Mouse (Mus musculus) heart, embryonic 13.5 days (tissue): Measurements from ENCODE around the gene Cdon. TPM values are rescaled to one million over a fixed set of nuclear protein-coding genes. Genes with fewer than 3 reads are reported as not detected.

Source experiments
- ATAC-seq: fragments of 200-750 bp; cut with Nextera tagmentation; 2 replicates; pipeline ENCODE4 v1.8.0; 2017; ENCODE audit warnings: moderate TSS enrichment; ENCODE audit not compliant: insufficient number of reproducible peaks, low FRiP score, low TSS enrichment; ENCODE audit errors: extremely low read depth
- H3K27ac ChIP-seq: fragments of 300-500 bp; sonication (generic); replicated peaks from 2 replicates; pipeline ENCODE4 v1.5.1; 2015; ENCODE audit warnings: moderate library complexity, mild to moderate bottlenecking, inconsistent platforms
- H3K27me3 ChIP-seq: fragments of 300-500 bp; sonication (generic); replicated peaks from 2 replicates; pipeline ENCODE4 v1.6.1; 2015; ENCODE audit warnings: mild to moderate bottlenecking, inconsistent platforms
- H3K36me3 ChIP-seq: fragments of 300-500 bp; sonication (generic); 2 replicates; pipeline ENCODE4 v1.6.1; 2015; ENCODE audit warnings: mild to moderate bottlenecking, inconsistent platforms
- H3K4me1 ChIP-seq: fragments of 300-500 bp; sonication (generic); 2 replicates; pipeline ENCODE4 v1.6.1; 2015; ENCODE audit warnings: inconsistent platforms
- H3K4me2 ChIP-seq: fragments of 300-500 bp; sonication (generic); 2 replicates; pipeline ENCODE4 v1.6.1; 2015; ENCODE audit warnings: inconsistent platforms, mild to moderate bottlenecking, moderate library complexity
- H3K4me3 ChIP-seq: fragments of 300-500 bp; sonication (generic); 2 replicates; pipeline ENCODE4 v1.5.1; 2015; ENCODE audit warnings: moderate library complexity, mild to moderate bottlenecking, inconsistent platforms
- H3K9ac ChIP-seq: fragments of 300-500 bp; sonication (generic); 2 replicates; pipeline ENCODE4 v1.6.1; 2015; ENCODE audit warnings: inconsistent platforms, mild to moderate bottlenecking, moderate library complexity
- H3K9me3 ChIP-seq: fragments of 300-500 bp; sonication (generic); 2 replicates; pipeline ENCODE4 v1.6.1; 2016; ENCODE audit warnings: inconsistent platforms
- WGBS: fragments of 180-500 bp; shearing (Covaris S2); methylation state at CpG from one replicate; pipeline ENCODE4 v1.1.7; 2015; ENCODE audit warnings: mixed read lengths; 5-methylcytosine and 5-hydroxymethylcytosine counted together
- polyA plus RNA-seq: library from polyadenylated mRNA; unstranded; fragments of >200 nt; fragmentation: Nextera tagmentation; extraction: Ambion mirVana; gene quantifications from 2 replicates; pipeline ENCODE4 v1.2.1, GENCODE M21; 2015

Cdon gene
- polyA plus RNA-seq, 1 experiment from 2014 or later: 5.0 TPM

- H3K9ac ChIP-seq: no peak overlapping the region
- H3K4me3 ChIP-seq: no peak overlapping the region
- peaks cover 51% of the 10 kb centered on the region for H3K36me3 ChIP-seq
- H3K4me1 ChIP-seq: no peaks in the 10 kb centered on the region
- H3K27me3 ChIP-seq: no peaks in the 10 kb centered on the region
- H3K4me2 ChIP-seq: no peak overlapping the region
- ATAC-seq: no peak
- no peaks in the 10 kb centered on the region for H3K9me3 ChIP-seq
- 60% methylated on average over 3 of the region's 3 CpGs for WGBS
- H3K27ac ChIP-seq: no peak overlapping the region
Measured at GRCm38 (mm10) chr9:35495471-35495870, 74.5 kb downstream of the Cdon start.

- WGBS: 81% methylated on average over 6 of the region's 6 CpGs
- Histone ChIP-seq H3K27ac (no peak overlapping the region), H3K4me1 (no peaks in the 10 kb centered on the region), H3K27me3 (no peaks in the 10 kb centered on the region), H3K4me2 (no peak overlapping the region), H3K4me3 (no peak overlapping the region), H3K36me3 (peaks cover 70% of the 10 kb centered on the region), H3K9me3 (no peaks in the 10 kb centered on the region), H3K9ac (no peak overlapping the region)
- ATAC-seq: no peak
Measured at GRCm38 (mm10) chr9:35499946-35500345, 79.0 kb downstream of the Cdon start.

GRCm38 (mm10) chr9:35502361-35503000, 81.6 kb downstream of the Cdon start:
- peaks cover 67% of the 10 kb centered on the region for H3K36me3 ChIP-seq
- peaks cover 10% of the 10 kb centered on the region for H3K4me1 ChIP-seq
- H3K4me2 ChIP-seq: no peak overlapping the region
- 88% methylated on average over 10 of the region's 10 CpGs for WGBS
- no peak for ATAC-seq
- H3K27me3 ChIP-seq: no peaks in the 10 kb centered on the region
- H3K27ac ChIP-seq: no peak overlapping the region
- no peaks in the 10 kb centered on the region for H3K9me3 ChIP-seq
- H3K9ac ChIP-seq: no peak overlapping the region
- no peak overlapping the region for H3K4me3 ChIP-seq

GRCm38 (mm10) chr9:35508234-35508633, 87.3 kb downstream of the Cdon start:
- peak overlapping the region; percentile 56 for H3K4me2 ChIP-seq
- WGBS: 23% methylated on average over 8 of the region's 8 CpGs
- peak overlapping the region; percentile 50 for H3K9ac ChIP-seq
- peaks cover 23% of the 10 kb centered on the region for H3K36me3 ChIP-seq
- H3K4me3 ChIP-seq: 0 out of 2 replicates have a peak overlapping the region, but pooled peaks have one; percentile 8
- no peaks in the 10 kb centered on the region for H3K9me3 ChIP-seq
- H3K27me3 ChIP-seq: no peaks in the 10 kb centered on the region
- peaks cover 28% of the 10 kb centered on the region for H3K4me1 ChIP-seq
- peak overlapping the region; percentile 92 for H3K27ac ChIP-seq
- peak; percentile 76 for ATAC-seq

- Histone ChIP-seq H3K27ac (no peak overlapping the region), H3K9ac (no peak overlapping the region), H3K9me3 (no peaks in the 10 kb centered on the region), H3K36me3 (no peaks in the 10 kb centered on the region), H3K27me3 (no peaks in the 10 kb centered on the region), H3K4me2 (no peak overlapping the region), H3K4me3 (no peak overlapping the region), H3K4me1 (peaks cover 4% of the 10 kb centered on the region; the same call in 1 of the 2 replicates)
- ATAC-seq: no peak
- 67% methylated on average over 4 of the region's 4 CpGs for WGBS
Measured at GRCm38 (mm10) chr9:35513900-35514299, 93.0 kb downstream of the Cdon start.

GRCm38 (mm10) chr9:35516182-35516581, 95.3 kb downstream of the Cdon start:
- H3K27me3 ChIP-seq: no peaks in the 10 kb centered on the region
- no peak for ATAC-seq
- H3K36me3 ChIP-seq: no peaks in the 10 kb centered on the region
- WGBS: 71% methylated on average over 5 of the region's 5 CpGs
- no peak overlapping the region for H3K27ac ChIP-seq
- no peaks in the 10 kb centered on the region for H3K4me1 ChIP-seq
- no peak overlapping the region for H3K4me2 ChIP-seq
- no peak overlapping the region for H3K9ac ChIP-seq
- H3K4me3 ChIP-seq: no peak overlapping the region
- H3K9me3 ChIP-seq: no peaks in the 10 kb centered on the region

GRCm38 (mm10) chr9:35516711-35517110, 95.8 kb downstream of the Cdon start:
- H3K4me1 ChIP-seq: no peaks in the 10 kb centered on the region
- no peak for ATAC-seq
- H3K9ac ChIP-seq: no peak overlapping the region
- H3K4me3 ChIP-seq: no peak overlapping the region
- H3K9me3 ChIP-seq: no peaks in the 10 kb centered on the region
- no peaks in the 10 kb centered on the region for H3K27me3 ChIP-seq
- H3K4me2 ChIP-seq: no peak overlapping the region
- no peak overlapping the region for H3K27ac ChIP-seq
- no peaks in the 10 kb centered on the region for H3K36me3 ChIP-seq
- 78% methylated on average over 16 of the region's 16 CpGs for WGBS

GRCm38 (mm10) chr9:35518169-35518568, 97.2 kb downstream of the Cdon start, which contains the start of gene Gm1113:
Gene Gm1113, minus strand, starts transcription at chr9:35518269.
- Histone ChIP-seq H3K27me3 (no peaks in the 10 kb centered on the region), H3K9ac (no peak within 1 kb of the TSS), H3K27ac (no peak within 1 kb of the TSS), H3K4me1 (peaks cover 5% of the 10 kb centered on the region; the same call in 1 of the 2 replicates), H3K36me3 (no peaks in the 10 kb centered on the region), H3K4me3 (no peak within 1 kb of the TSS), H3K9me3 (no peaks in the 10 kb centered on the region), H3K4me2 (no peak within 1 kb of the TSS)
- 70% methylated on average over 3 of the region's 3 CpGs for WGBS
- no peak for ATAC-seq

GRCm38 (mm10) chr9:35520631-35521348, 99.9 kb downstream of the Cdon start:
- Histone ChIP-seq H3K9me3 (no peaks in the 10 kb centered on the region), H3K27ac (no peak overlapping the region), H3K4me3 (no peak overlapping the region), H3K4me1 (peaks cover 21% of the 10 kb centered on the region), H3K36me3 (no peaks in the 10 kb centered on the region), H3K4me2 (no peak overlapping the region), H3K9ac (no peak overlapping the region), H3K27me3 (no peaks in the 10 kb centered on the region)
- ATAC-seq: no peak
- WGBS: 70% methylated on average over 6 of the region's 6 CpGs

- Histone ChIP-seq H3K4me3 (no peak overlapping the region), H3K27ac (peak overlapping the region; percentile 67), H3K9ac (no peak overlapping the region), H3K9me3 (no peaks in the 10 kb centered on the region), H3K27me3 (no peaks in the 10 kb centered on the region), H3K4me2 (no peak overlapping the region), H3K4me1 (peaks cover 21% of the 10 kb centered on the region), H3K36me3 (no peaks in the 10 kb centered on the region)
- WGBS: 68% methylated on average over 2 of the region's 2 CpGs
- no peak for ATAC-seq
Measured at GRCm38 (mm10) chr9:35522241-35522640, 101.3 kb downstream of the Cdon start.

GRCm38 (mm10) chr9:35522821-35523515, 102.0 kb downstream of the Cdon start:
- Histone ChIP-seq H3K27me3 (no peaks in the 10 kb centered on the region), H3K9me3 (no peaks in the 10 kb centered on the region), H3K9ac (no peak overlapping the region), H3K36me3 (no peaks in the 10 kb centered on the region), H3K27ac (peak overlapping the region; percentile 67), H3K4me3 (no peak overlapping the region), H3K4me1 (peaks cover 21% of the 10 kb centered on the region), H3K4me2 (no peak overlapping the region)
- no peak for ATAC-seq
- WGBS: 58% methylated on average over 1 of the region's 1 CpGs
